Mouse (Mus musculus) spleen, embryonic (tissue): ENCODE data around the gene Gm13698.
"Not testable (repeated sequence)": the region's sequence is repeated elsewhere in the genome, so short reads cannot be mapped to it uniquely, and the experiment has no call there.

Source experiments
- CTCF ChIA-PET: fragments of 350-600 bp; sonication (Branson Sonifier 250); formaldehyde crosslinking; loops from one replicate; lab custom pipeline; 2022; lab: Charles Lee

Gm13698 gene

DNA sequence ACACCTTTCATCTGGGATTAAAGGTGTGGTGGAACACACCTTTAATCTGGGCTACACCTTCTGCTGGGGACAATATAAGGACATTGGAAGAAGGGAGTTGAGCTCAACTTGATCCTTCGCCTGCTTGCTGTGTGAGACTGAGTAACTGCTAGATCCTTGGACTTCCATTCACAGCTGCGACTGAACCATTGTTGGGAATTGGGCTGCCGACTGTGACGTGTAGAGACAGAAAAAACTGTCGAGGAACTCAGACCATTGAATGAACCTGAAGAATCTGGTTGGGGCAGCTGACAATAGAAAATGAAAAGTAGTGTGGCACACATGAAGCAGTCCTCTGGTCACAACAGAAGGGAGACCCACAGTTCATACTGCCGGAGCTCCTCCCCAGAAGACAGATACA lies at the start of gene Gm13698:
TSS of gene Gm13698 (plus strand) at position 301 of the 400 bp plus-strand sequence.
- CTCF ChIA-PET, result not testable (repeated sequence)

DNA sequence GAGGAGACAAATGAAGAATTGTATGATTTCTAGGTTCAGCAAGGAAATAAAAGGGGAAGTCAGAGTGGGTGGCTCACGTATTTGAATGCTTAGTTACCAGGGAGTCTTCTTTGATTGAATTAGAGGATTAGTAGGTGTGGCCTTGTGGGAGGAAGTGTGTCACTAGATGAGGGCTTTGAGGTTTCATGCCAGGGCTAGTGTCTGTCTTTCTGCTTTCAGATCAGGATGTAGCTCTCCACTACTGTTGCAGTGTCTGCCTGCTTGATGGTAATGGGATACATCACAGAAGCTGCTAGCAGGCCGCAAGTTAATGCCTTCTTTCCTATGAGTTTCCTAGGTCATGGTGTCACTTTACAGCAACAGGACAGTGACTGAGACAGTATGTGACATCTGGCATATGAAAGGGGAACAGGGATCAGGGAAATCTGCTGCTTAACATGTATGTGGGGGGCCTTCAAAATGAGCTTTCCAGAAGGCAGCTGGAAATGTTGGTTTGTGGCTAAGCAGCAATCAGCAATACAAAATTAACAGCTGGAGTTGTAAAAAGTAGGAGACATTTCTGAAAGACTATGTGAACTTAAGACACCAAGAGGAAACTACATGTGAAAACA lies 25.9 kb upstream of the Gm13698 start:
- CTCF ChIA-PET, result no interaction called here

DNA sequence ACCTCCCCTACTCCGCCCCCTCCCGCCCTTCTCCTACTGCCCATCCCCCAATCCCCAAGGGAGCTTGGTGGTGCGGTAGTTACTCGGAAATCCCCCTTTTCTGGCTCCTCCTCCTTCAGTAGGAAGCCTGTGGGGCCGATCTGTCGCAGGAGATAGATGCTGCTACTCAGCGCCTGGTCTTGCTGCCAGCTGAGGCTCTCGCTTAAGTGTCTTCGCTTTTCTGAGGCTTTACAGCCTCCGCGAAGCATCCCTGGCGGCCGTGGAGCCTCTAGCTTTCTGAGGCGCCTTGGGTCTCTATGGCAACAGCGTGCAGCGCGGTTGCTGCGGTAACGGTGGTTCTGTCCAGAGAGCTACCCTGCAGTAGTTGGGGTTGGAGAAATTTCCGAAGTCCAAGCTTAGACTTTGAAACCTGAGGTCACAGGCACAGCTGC lies 14.5 kb upstream of the Gm13698 start, which contains the start of gene Zswim2:
TSS of gene Zswim2 (minus strand) at position 298 of the 431 bp plus-strand sequence.
- CTCF ChIA-PET, result interaction anchor here (0.5 to 0.7 kb wide), 3 partner anchors 15 to 251 kb away, joined by 4 to 16 read pairs (median 5); no protein-coding TSS in a partner anchor

DNA sequence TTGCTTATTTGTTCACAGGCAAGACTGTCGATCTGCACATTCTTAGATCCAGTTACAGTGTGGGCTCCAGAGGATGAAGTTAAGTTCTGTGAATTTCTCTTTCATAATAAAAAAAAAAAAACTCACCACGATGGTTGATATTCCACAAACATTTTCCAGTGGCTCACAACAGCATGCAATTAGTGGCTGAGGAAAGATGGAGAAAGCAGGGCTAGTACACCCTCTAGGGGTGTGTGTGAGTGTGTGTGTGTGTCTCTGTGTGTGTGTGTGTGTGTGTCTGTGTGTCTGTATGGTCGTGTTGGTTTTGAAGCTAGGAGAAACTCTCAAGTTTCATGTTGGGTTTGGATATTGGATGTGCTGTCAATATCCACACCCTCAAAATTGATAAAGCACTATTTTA lies 14.1 kb upstream of the Gm13698 start:
- CTCF ChIA-PET, result interaction anchor here (0.5 to 0.7 kb wide), 4 partner anchors 15 to 252 kb away, joined by 3 to 16 read pairs (median 4); no protein-coding TSS in a partner anchor

DNA sequence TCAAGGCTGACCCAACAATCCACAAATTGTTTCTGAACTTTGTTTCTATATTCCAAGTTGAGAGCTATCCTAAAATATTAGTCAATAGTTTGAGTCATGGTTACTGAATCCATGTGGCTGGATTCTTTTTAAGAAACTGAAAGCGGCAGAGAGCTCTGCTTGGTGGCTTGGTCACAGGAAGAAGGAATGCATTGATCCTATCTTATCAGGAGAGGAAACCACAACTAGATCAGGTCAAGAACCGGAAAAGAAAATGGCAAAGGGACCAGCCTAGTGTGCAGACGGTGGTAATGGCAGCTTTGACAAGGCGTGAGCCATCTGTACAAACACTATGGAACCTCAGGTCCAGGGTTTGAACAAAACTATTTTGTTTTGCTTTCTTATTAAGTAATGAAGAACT lies 13.7 kb upstream of the Gm13698 start:
- CTCF ChIA-PET, result interaction anchor here (0.6 kb wide), 1 partner anchor 91 kb away, joined by 3 read pairs; no protein-coding TSS in a partner anchor

DNA sequence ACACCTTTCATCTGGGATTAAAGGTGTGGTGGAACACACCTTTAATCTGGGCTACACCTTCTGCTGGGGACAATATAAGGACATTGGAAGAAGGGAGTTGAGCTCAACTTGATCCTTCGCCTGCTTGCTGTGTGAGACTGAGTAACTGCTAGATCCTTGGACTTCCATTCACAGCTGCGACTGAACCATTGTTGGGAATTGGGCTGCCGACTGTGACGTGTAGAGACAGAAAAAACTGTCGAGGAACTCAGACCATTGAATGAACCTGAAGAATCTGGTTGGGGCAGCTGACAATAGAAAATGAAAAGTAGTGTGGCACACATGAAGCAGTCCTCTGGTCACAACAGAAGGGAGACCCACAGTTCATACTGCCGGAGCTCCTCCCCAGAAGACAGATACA lies 5.7 kb downstream of the Gm13698 start, which contains the start of gene Gm13693:
TSS of gene Gm13693 (plus strand) at position 301 of the 400 bp plus-strand sequence.
- CTCF ChIA-PET, result not testable (repeated sequence)

DNA sequence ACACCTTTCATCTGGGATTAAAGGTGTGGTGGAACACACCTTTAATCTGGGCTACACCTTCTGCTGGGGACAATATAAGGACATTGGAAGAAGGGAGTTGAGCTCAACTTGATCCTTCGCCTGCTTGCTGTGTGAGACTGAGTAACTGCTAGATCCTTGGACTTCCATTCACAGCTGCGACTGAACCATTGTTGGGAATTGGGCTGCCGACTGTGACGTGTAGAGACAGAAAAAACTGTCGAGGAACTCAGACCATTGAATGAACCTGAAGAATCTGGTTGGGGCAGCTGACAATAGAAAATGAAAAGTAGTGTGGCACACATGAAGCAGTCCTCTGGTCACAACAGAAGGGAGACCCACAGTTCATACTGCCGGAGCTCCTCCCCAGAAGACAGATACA lies 11.5 kb downstream of the Gm13698 start, which contains the start of gene Gm13695:
TSS of gene Gm13695 (plus strand) at position 301 of the 400 bp plus-strand sequence.
- CTCF ChIA-PET, result not testable (repeated sequence)

DNA sequence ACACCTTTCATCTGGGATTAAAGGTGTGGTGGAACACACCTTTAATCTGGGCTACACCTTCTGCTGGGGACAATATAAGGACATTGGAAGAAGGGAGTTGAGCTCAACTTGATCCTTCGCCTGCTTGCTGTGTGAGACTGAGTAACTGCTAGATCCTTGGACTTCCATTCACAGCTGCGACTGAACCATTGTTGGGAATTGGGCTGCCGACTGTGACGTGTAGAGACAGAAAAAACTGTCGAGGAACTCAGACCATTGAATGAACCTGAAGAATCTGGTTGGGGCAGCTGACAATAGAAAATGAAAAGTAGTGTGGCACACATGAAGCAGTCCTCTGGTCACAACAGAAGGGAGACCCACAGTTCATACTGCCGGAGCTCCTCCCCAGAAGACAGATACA lies 17.3 kb downstream of the Gm13698 start, which contains the start of gene Gm13696:
TSS of gene Gm13696 (plus strand) at position 301 of the 400 bp plus-strand sequence.
- CTCF ChIA-PET, result not testable (repeated sequence)

DNA sequence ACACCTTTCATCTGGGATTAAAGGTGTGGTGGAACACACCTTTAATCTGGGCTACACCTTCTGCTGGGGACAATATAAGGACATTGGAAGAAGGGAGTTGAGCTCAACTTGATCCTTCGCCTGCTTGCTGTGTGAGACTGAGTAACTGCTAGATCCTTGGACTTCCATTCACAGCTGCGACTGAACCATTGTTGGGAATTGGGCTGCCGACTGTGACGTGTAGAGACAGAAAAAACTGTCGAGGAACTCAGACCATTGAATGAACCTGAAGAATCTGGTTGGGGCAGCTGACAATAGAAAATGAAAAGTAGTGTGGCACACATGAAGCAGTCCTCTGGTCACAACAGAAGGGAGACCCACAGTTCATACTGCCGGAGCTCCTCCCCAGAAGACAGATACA lies 23.1 kb downstream of the Gm13698 start, which contains the start of gene Gm13694:
TSS of gene Gm13694 (plus strand) at position 301 of the 400 bp plus-strand sequence.
- CTCF ChIA-PET, result not testable (repeated sequence)

DNA sequence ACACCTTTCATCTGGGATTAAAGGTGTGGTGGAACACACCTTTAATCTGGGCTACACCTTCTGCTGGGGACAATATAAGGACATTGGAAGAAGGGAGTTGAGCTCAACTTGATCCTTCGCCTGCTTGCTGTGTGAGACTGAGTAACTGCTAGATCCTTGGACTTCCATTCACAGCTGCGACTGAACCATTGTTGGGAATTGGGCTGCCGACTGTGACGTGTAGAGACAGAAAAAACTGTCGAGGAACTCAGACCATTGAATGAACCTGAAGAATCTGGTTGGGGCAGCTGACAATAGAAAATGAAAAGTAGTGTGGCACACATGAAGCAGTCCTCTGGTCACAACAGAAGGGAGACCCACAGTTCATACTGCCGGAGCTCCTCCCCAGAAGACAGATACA lies 28.9 kb downstream of the Gm13698 start, which contains the start of gene Gm13697:
TSS of gene Gm13697 (plus strand) at position 301 of the 400 bp plus-strand sequence.
- CTCF ChIA-PET, result not testable (repeated sequence)

DNA sequence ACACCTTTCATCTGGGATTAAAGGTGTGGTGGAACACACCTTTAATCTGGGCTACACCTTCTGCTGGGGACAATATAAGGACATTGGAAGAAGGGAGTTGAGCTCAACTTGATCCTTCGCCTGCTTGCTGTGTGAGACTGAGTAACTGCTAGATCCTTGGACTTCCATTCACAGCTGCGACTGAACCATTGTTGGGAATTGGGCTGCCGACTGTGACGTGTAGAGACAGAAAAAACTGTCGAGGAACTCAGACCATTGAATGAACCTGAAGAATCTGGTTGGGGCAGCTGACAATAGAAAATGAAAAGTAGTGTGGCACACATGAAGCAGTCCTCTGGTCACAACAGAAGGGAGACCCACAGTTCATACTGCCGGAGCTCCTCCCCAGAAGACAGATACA lies 34.8 kb downstream of the Gm13698 start, which contains the start of gene Gm13691:
TSS of gene Gm13691 (plus strand) at position 301 of the 400 bp plus-strand sequence.
- CTCF ChIA-PET, result not testable (repeated sequence)

DNA sequence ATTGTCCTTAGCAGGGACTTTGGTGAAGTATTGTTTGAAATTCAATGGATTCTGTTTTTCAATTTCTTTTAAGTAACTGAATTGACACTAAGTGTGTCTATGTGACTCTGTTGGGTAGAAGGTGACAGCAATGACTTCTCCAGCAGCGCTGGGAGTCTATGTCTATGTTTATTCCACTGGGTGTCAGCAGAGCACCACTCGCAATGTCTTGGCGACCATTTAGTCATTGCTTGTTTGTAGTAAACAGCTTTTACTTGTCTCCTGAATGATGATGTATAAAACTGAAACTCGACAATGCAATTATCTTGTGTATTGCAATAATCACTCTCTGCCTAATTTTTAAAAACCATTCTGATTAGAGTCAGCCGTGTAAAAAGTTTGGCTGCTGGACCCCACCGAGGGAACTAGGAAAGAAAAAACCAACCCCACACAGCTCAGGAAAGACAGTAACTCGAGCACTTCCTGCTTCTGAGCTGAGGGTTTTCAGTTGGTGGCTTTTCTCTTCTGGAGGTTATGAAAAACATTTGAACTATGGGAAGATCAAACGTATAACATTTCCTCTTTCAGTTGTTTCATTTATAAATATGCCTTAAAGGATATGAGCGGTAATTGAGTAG lies 38.3 kb downstream of the Gm13698 start:
- CTCF ChIA-PET, result not testable (repeated sequence)

DNA sequence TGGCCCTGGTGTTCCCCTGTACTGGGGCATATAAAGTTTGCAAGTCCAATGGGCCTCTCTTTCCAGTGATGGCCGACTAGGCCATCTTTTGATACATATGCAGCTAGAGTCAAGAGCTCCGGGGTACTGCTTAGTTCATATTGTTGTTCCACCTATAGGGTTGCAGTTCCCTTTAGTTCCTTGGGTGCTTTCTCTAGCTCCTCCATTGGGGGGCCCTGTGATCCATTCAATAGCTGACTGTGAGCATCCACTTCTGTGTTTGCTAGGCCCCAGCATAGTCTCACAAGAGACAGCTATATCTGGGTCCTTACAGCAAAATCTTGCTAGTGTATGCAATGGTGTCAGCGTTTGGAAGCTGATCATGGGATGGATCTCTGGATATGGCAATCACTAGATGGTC lies 39.0 kb downstream of the Gm13698 start:
- CTCF ChIA-PET, result not testable (repeated sequence)
